Mouse (Mus musculus) heart, postnatal 14 days (tissue): Measurements from ENCODE around the gene Pdk2. TPM values are rescaled to one million over a fixed set of nuclear protein-coding genes. Genes with fewer than 3 reads are reported as not detected.

Experiments used
- DNase-seq, 2 experiments: peaks; one replicate each; pipeline ENCODE4 v3.0.0; 2021 to 2022
- intact Hi-C: fragments of 180-260 bp; cut with DNase I; formaldehyde crosslinking; loops from one replicate; pipeline ENCODE4 v1.15.1; 2025
- total RNA-seq, 2 experiments: library from RNA; stranded (reverse); gene quantifications; 2 replicates each; pipeline ENCODE4 v1.2.3; 2021

Gene Pdk2
- total RNA-seq, 2 experiments from 2014 or later = 297 to 326 TPM

- intact Hi-C loops = no loop called here
- DNase-seq = no peak
These were observed 31.0 kb upstream of the Pdk2 start for GRCm38 (mm10) chr11:95072136-95072535.

GRCm38 (mm10) chr11:95071266-95071665 lies 30.1 kb upstream of the Pdk2 start:
- peak; percentile 63 to 83 for DNase-seq
- intact Hi-C loops = no loop called here

GRCm38 (mm10) chr11:95070140-95071107 lies 29.3 kb upstream of the Pdk2 start:
- intact Hi-C loops = no loop called here
- no peak for DNase-seq

GRCm38 (mm10) chr11:95069226-95069957 lies 28.2 kb upstream of the Pdk2 start:
- DNase-seq = no peak
- intact Hi-C loops = no loop called here

DNA sequence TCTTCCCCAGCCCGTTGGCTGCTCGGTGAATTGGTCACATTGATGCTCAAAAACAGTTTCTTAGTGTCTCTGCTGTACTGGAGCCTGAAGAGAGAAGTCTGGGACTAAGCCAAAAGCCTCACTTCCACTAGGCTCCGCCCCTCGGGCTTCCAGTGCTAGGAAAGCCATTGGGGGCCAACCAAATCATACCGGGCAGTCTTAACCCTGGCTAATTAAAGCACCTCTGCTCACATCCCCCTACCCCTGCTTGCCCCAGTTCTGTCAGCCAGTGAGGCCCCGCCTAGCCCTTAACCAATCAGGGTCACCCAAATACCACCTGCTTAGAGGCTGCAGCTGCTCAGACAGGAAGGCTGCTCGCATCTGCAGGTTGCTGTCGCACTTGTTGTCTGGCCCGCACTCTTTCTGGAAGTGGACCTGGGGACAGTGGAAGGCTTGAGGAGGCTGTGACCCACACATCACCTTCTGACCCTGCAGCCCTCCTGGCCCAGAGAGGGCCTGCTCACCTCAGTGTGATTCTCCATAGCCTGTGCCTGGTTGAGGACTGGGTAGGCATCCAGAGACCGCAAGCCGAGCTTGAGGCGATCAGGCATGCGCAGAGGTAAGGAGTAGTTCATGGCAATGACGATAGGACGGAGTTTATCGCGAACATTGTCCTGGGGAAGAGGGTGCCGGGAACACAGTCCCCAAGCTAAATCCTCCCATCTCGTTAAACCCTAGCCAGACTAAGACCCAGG lies 15.8 kb upstream of the Pdk2 start:
- DNase-seq = no peak
- intact Hi-C loops = no loop called here

- DNase-seq = no peak
- intact Hi-C loops = no loop called here
These were observed 11.9 kb upstream of the Pdk2 start for GRCm38 (mm10) chr11:95053062-95053461.

DNA sequence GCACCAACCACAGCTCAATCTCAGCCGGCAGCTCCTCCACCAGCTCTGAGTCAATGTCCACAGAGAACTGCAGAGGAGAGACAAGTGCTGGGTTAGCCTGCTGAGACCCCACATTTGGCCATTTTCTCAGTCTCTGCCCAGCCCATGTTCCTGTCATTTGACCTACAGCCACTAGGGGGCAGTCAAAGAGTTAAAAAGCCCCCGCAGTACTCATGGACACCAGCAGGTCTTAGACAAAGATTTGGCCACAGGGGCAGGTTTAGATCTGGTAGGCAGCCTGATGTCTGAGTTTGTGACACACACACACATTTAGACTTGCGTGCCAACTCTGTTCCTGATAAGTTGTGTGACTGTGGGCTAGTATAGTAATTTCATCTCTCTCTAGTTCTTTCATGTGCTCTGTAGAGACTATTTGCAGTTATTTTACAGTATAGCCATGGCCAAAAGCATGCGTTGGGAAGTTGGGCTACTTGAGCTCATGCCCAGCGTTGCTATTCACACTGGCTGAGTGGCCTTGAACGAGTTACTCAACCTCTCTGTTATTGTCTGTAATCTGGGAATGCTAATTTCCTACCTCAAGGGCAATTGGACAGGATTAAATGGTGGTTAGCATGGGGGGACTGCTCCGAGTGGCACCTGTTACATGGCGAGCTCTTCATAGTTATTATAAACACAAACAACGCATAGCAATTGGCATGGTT lies 6.0 kb upstream of the Pdk2 start:
- intact Hi-C loops = loop anchor here (1.0 kb wide), 1 partner anchor 60 kb away; no protein-coding TSS in a partner anchor
- peak; percentile 55 to 74 for DNase-seq

DNA sequence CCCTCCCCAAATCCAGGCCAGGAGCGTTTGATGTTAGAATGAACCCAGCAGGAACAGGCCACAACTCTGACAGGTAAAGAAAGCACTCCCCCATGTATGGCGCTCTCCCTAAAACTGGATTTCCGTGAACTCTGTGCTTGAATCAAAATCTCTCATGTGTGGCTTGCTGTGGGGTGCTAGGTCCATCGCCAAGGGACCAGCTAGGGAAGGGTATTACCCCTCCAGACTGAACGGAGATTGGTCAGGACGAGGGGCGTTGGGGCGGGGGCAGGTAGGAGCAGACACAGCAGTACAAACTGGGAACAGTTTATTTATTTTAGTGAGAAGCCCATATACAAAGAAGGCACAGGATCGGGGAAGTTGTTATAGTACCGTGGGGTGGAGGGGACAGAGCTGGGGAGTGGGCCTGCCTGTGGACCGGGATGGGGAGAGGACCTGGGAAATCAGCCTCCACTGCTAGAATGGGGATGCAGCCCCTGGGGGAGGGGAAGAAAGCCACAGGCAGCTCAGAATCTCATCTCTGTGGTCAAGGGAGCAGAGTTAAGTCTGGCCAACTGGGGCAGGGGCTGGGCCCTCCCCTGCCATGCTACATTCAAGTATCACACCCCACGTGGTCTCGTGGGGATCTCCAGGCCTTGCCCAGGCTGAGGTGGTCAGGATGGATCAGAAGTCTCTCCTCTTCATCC lies 3.2 kb upstream of the Pdk2 start:
- intact Hi-C loops = loop anchor here (5.0 kb wide), 3 partner anchors 67 to 213 kb away; partner anchors contain the start of genes Col1a1 and Sgca
- DNase-seq = no peak

DNA sequence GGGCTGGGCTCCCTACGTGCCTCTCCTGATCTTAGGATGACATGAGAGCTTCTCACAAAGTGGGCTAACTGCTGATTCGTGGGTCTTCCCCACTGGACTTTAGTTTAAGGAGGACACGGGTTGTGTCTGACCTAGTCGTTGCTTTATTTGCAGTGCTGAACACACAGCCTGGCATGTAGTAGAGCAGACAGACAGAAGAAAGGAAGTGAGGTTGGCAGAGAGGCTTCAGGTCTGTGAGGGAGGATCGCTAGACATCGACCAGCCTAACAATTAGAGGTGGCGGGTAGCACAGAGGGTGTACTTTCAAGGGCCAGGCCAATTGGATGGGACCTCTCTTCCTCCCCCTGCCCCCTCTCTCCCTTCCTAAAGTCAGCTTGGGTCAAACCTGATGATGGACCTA lies 2.5 kb upstream of the Pdk2 start:
- no peak for DNase-seq
- intact Hi-C loops = loop anchor here (5.0 kb wide), 3 partner anchors 66 to 214 kb away; partner anchors contain the start of genes Col1a1 and Sgca

DNA sequence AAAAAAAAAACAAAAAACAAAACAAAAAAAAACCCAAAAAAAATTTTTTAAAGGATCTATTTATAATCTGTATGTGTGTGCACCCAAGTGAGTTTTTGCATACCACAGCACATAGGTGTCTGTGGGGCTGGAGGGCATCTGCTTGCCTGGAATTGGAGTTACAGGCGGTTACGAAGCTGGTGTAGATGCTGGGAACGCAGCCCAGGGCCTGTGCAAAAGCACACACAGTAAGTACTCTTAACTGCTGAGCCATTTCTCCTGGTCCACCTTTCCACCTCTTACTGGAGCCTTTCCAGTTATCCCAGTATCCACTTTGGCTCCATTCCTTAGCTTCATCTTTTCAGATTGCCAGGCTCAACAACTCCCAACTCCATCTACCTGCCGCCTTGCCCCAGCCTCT lies 1.9 kb upstream of the Pdk2 start:
- intact Hi-C loops = loop anchor here (5.0 kb wide), 3 partner anchors 66 to 214 kb away; partner anchors contain the start of genes Col1a1 and Sgca
- no peak for DNase-seq

- intact Hi-C loops = loop anchor here (5.0 kb wide), 3 partner anchors 65 to 215 kb away; partner anchors contain the start of genes Col1a1 and Sgca
- peak; percentile 83 to 89 for DNase-seq
These were observed 942 bp upstream of the Pdk2 start for GRCm38 (mm10) chr11:95042096-95042495.

DNA sequence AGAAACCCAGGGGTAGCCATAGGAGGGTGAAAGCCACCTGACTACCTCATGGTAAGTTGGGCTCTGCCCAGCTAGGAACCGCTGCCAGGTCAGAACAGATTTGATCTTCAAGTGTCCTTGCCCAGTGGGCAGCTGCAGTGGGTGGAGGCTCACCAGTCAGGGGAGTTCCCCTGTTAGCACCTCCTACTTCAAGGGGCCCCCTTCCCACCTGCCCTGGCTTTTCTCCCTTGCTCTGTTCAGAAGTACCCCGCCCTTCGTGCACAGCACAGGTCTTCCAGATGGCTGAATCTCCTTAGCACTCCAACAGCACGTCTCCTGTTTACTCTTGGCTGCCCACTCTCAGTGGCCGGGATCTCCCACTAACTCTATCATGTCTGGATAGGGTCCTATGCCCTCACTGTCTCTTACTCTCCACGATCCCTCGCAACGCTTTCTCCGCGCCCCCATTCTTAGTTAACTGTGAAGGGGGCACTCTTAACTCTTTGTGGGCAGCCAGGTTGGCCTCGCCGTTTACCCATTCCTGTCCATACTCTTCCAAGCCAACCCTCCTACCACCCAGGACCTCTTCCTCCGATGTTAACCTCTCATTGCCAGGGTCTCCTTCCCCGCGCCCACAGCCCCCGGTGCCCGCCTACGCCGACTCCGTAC lies 539 bp downstream of the Pdk2 start:
- peak; percentile 70 to 81 for DNase-seq
- intact Hi-C loops = loop anchor here (5.0 kb wide), 3 partner anchors 63 to 217 kb away; partner anchors contain the start of genes Col1a1 and Sgca

- intact Hi-C loops = loop anchor here (5.0 kb wide), 3 partner anchors 62 to 218 kb away; partner anchors contain the start of genes Col1a1 and Sgca
- DNase-seq = no peak
These were observed 1.4 kb downstream of the Pdk2 start for GRCm38 (mm10) chr11:95039766-95040165.

- intact Hi-C loops = no loop called here
- DNase-seq = no peak
These were observed 2.1 kb downstream of the Pdk2 start for GRCm38 (mm10) chr11:95038818-95039655.

DNA sequence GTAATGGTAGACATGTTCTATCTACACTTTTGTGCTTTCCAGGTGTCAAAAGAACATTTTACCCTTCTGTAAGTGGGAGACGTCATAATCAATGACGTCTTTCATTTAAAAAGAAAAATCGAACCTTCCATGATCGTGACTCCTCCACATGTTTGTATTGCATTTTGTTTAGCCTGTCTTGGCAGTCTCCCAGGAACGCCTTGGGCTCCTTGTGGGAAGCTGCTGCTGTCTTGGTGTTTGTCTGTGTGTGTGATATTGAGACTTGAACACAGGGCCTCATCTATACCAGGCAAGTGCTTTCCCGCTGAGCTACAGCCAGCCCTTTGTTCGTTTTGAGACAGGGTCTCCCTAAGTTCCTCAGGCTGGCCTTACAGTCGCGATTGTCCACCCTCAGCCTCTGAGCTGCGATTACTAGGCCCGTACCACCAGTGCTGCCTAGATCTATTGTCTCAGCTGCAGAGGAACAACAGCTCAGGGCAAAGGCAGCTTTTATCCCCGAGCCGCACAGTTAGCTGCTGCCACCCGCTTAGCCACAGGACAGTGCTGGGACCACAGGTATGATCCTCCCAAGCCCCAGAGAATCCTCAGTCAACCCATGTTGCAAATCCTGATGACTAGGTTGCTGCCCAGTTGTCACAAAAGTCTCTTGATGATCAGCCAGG lies 2.9 kb downstream of the Pdk2 start:
- intact Hi-C loops = no loop called here
- DNase-seq = no peak

- intact Hi-C loops = no loop called here
- no peak for DNase-seq
These were observed 3.8 kb downstream of the Pdk2 start for GRCm38 (mm10) chr11:95037306-95037705.

GRCm38 (mm10) chr11:95036521-95036920 lies 4.6 kb downstream of the Pdk2 start:
- intact Hi-C loops = no loop called here
- no peak for DNase-seq
